Mouse (Mus musculus): ENCODE results near the gene Rsph9. TPM values are rescaled to one million over a fixed set of nuclear protein-coding genes. Genes with fewer than 3 reads are reported as not detected.

The Rsph9 gene
- polyA plus RNA-seq, 1 experiment from 2014 or later, result 6.8 TPM

DNA sequence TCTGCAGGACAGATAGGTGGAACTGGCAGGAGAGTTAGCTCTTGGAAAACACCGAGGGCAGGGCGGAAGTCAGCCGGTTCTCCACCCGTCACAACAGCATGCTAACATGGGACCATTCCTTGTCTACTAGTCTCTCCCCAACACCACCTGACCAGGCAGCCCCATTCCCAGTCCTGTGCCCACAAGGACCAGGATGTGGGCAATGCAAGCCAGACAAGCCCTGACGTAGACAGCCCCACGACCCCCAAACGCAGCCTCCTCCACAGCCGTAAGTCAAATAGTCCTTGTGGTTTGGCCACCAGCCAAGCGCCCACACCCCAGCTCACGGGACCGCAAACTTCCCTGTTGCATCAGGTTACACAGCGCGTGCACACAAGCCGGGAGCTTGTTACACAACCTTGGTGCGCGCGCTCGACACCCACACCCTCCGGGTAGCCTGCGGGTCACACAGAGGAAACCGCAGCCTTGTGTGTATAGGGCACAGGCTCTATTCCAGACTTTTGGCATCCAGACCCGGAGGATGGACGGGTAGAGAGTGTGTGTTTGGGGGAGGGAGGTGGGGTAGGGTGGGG is 70.2 kb downstream of the Rsph9 start:
- no peaks in the 10 kb centered on the region for H3K9me3 ChIP-seq (ENCODE audit: control insufficient read depth, low read length)
- H3K27ac ChIP-seq (replicated peaks in 1 of 2; ENCODE audit: control insufficient read depth in 1 of 2, insufficient read depth in 1 of 2, low read depth in 2 of 2, low read length in 2 of 2), result no peak overlapping the region
- H3K36me3 ChIP-seq (ENCODE audit: control insufficient read depth, insufficient read depth, low read length), result no peaks in the 10 kb centered on the region
- H3K4me1 ChIP-seq (ENCODE audit: control insufficient read depth in 2 of 2, insufficient read depth in 2 of 2, low read length in 2 of 2), result peaks cover 8 to 9% of the 10 kb centered on the region in 2 experiments
- WGBS, result 35% methylated on average over 23 of the region's 23 CpGs
- 0 out of 2 replicates have a peak overlapping the region, but pooled peaks have one; percentile 6 for H3K9ac ChIP-seq (ENCODE audit: low read length)
- peak overlapping the region; percentile 3 to 4; a peak in 1 of 4 replicates for H3K4me3 ChIP-seq (ENCODE audit: control insufficient read depth in 1 of 2, insufficient read depth in 1 of 2, low read depth in 1 of 2, low read length in 2 of 2)
- H3K4me2 ChIP-seq (ENCODE audit: low read length), result peak overlapping the region; percentile 53
- no peaks in the 10 kb centered on the region for H3K27me3 ChIP-seq (ENCODE audit: control insufficient read depth, insufficient read depth, low read length)
- peak; percentile 53; the same call in 1 of the 2 replicates for ATAC-seq (ENCODE audit: insufficient number of reproducible peaks, insufficient read depth, low FRiP score, low read depth)

Other genes with a start within 250 kb of the Rsph9 start
- gene Vegfa, start 111.8 kb downstream of the Rsph9 start, polyA plus RNA-seq (2014; fragmentation: Nextera tagmentation; extraction: Ambion mirVana), result 8.1 and 8.3 TPM in 2 replicates
- 128 and 130 TPM in 2 replicates for gene Mrps18a, start 33.2 kb downstream of the Rsph9 start, polyA plus RNA-seq (2014; fragmentation: Nextera tagmentation; extraction: Ambion mirVana)
- gene Mad2l1bp, start 9.3 kb upstream of the Rsph9 start, polyA plus RNA-seq (2014; fragmentation: Nextera tagmentation; extraction: Ambion mirVana), result 27.1 and 31.5 TPM in 2 replicates
- 24.8 and 29.1 TPM in 2 replicates for gene Gtpbp2, start 16.8 kb upstream of the Rsph9 start, polyA plus RNA-seq (2014; fragmentation: Nextera tagmentation; extraction: Ambion mirVana)
- 11.2 and 11.7 TPM in 2 replicates for gene Polh, start 58.4 kb upstream of the Rsph9 start, polyA plus RNA-seq (2014; fragmentation: Nextera tagmentation; extraction: Ambion mirVana)
- gene Xpo5, start 58.6 kb upstream of the Rsph9 start, polyA plus RNA-seq (2014; fragmentation: Nextera tagmentation; extraction: Ambion mirVana), result 24.1 and 24.2 TPM in 2 replicates
- 43.6 and 48.7 TPM in 2 replicates for gene Polr1c, start 103.8 kb upstream of the Rsph9 start, polyA plus RNA-seq (2014; fragmentation: Nextera tagmentation; extraction: Ambion mirVana)
- gene Yipf3, start 103.9 kb upstream of the Rsph9 start, polyA plus RNA-seq (2014; fragmentation: Nextera tagmentation; extraction: Ambion mirVana), result 90.8 and 93.0 TPM in 2 replicates
- 0.53 and 0.92 TPM in 2 replicates for gene Lrrc73, start 109.3 kb upstream of the Rsph9 start, polyA plus RNA-seq (2014; fragmentation: Nextera tagmentation; extraction: Ambion mirVana)
- gene Tjap1, start 138.8 kb upstream of the Rsph9 start, polyA plus RNA-seq (2014; fragmentation: Nextera tagmentation; extraction: Ambion mirVana), result 33.0 and 34.6 TPM in 2 replicates
- gene Dlk2, start 153.2 kb upstream of the Rsph9 start, polyA plus RNA-seq (2014; fragmentation: Nextera tagmentation; extraction: Ambion mirVana), result 0.19 and 0.57 TPM in 2 replicates
- gene Abcc10, start 184.1 kb upstream of the Rsph9 start, polyA plus RNA-seq (2014; fragmentation: Nextera tagmentation; extraction: Ambion mirVana), result 4.1 and 5.6 TPM in 2 replicates
- 11.0 and 13.0 TPM in 2 replicates for gene Zfp318, start 239.5 kb upstream of the Rsph9 start, polyA plus RNA-seq (2014; fragmentation: Nextera tagmentation; extraction: Ambion mirVana)